In the genomic region with DNA sequence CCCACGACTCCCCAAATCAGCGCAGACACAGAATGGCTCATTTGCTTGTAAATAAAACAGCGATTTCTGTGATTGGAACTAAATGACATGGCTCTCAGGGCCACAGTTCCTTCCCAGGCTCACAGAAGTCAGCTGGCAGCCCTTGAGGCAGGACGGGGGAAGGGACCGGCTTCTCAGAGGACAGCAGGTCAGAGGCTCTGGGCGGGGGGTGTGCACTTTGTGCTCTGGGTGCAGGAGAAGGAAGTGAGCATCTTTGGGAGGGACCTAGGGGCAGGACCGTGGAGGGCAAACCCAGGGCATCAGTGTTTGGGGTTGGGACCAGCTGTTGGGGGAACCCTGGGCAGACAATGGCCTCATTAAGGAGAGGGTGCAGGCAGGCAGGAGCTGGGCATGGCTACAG, we compare ENCODE assay signal across 15 mouse cellular contexts. TPM values are rescaled to one million over a fixed set of nuclear protein-coding genes. Genes with fewer than 3 reads are reported as not detected.
"Had no signal": no experiment of that assay in that cellular context is flagged by ENCODE, and none has a peak within 500 bp of the region (broad histone marks: within the 10 kb centered on the region; RNA-seq: fewer than 3 reads in every experiment).

No protein-coding gene starts in this region.

- DNase-seq: kidney, postnatal 36 days; layer of hippocampus, adult 9-11 months; left cerebral cortex, postnatal 4 days; lung, adult 18-20 months; right cerebral cortex, adult 18-20 months; right cerebral cortex, postnatal 25 days; thymus, adult 2 months; thymus, postnatal 25 days had no signal

- H3K36me3 ChIP-seq: limb, embryonic 13.5 days; midbrain, embryonic 12.5 days had no signal

- H3K9me3 ChIP-seq: limb, embryonic 13.5 days; midbrain, embryonic 12.5 days had no signal

- H3K4me3 ChIP-seq: limb, embryonic 13.5 days; midbrain, embryonic 12.5 days had no signal

- H3K9ac ChIP-seq: limb, embryonic 13.5 days; liver, embryonic 14.5 days; midbrain, embryonic 12.5 days had no signal

- H3K27ac ChIP-seq: kidney, postnatal 0 days; limb, embryonic 13.5 days; liver, embryonic 14.5 days; midbrain, embryonic 12.5 days had no signal

- ATAC-seq: midbrain, embryonic 16.5 days had no signal

- H3K4me1 ChIP-seq: midbrain, embryonic 12.5 days had no signal

- H3K4me2 ChIP-seq: limb, embryonic 13.5 days; midbrain, embryonic 12.5 days had no signal

RNA-seq across cellular contexts. Expression of a gene that starts 7.4 kb away (rescaled TPM):
- total RNA-seq: liver, adult 2 months; megakaryocyte-erythroid progenitor cell, adult 5-6 weeks had no signal
- polyA plus RNA-seq: liver, adult 2 months; midbrain, embryonic 12.5 days had no signal

RNA-seq across cellular contexts. Expression of a gene that starts 37.9 kb away (rescaled TPM):
- total RNA-seq: liver, adult 2 months; megakaryocyte-erythroid progenitor cell, adult 5-6 weeks had no signal
- polyA plus RNA-seq: kidney, postnatal 0 days; liver, adult 2 months; liver, embryonic 14.5 days had no signal
